Mouse (Mus musculus) layer of hippocampus, adult 2 months (tissue): ENCODE data around the gene Rad51b. TPM values are rescaled to one million over a fixed set of nuclear protein-coding genes. Genes with fewer than 3 reads are reported as not detected.

Experiments
- DNase-seq, 2 experiments: peaks; one replicate each; pipeline ENCODE4 v3.0.0; 2022; ENCODE audit warnings: low spot score in 2 of 2
- H3K27ac ChIP-seq: fragments of 200-600 bp; 2 replicates; pipeline ENCODE4 v1.8.1; 2022
- H3K4me3 ChIP-seq: fragments of 200-600 bp; 2 replicates; pipeline ENCODE4 v1.8.1; 2022; ENCODE audit warnings: mild to moderate bottlenecking
- CTCF ChIP-seq: fragments of 200-600 bp; conservative IDR thresholded peaks from 2 replicates; pipeline ENCODE4 v1.8.1; 2022; ENCODE audit warnings: antibody characterized with exemption, mild to moderate bottlenecking, moderate library complexity
- total RNA-seq, 2 experiments: library from RNA; stranded (reverse); gene quantifications; 2 replicates each; pipeline ENCODE4 v1.2.3; 2021

The Rad51b gene
- total RNA-seq, 2 experiments from 2014 or later = 0.18 TPM; not detected in 1

- no peak for DNase-seq
- no peak for TF ChIP-seq CTCF
- H3K4me3 ChIP-seq = no peak overlapping the region
- no peak overlapping the region for H3K27ac ChIP-seq
Observed at GRCm38 (mm10) chr12:79548607-79549330, 251.7 kb downstream of the Rad51b start.

- no peak for TF ChIP-seq CTCF
Observed at GRCm38 (mm10) chr12:79550049-79550682, 253.1 kb downstream of the Rad51b start.

GRCm38 (mm10) chr12:79551274-79551673 is 254.2 kb downstream of the Rad51b start:
- DNase-seq = no peak
- H3K4me3 ChIP-seq = no peak overlapping the region
- TF ChIP-seq CTCF = no peak
- no peak overlapping the region for H3K27ac ChIP-seq

More at GRCm38 (mm10) chr12:79550049-79550682, 253.1 kb downstream of the Rad51b start:
- Histone ChIP-seq H3K4me3 (no peak overlapping the region), H3K27ac (no peak overlapping the region)
- no peak for DNase-seq

- no peak overlapping the region for H3K4me3 ChIP-seq
- no peak overlapping the region for H3K27ac ChIP-seq
- DNase-seq = no peak
- TF ChIP-seq CTCF = no peak
Observed at GRCm38 (mm10) chr12:79553056-79553455, 256.0 kb downstream of the Rad51b start.

- TF ChIP-seq CTCF = no peak
- DNase-seq = no peak
- H3K27ac ChIP-seq = no peak overlapping the region
- no peak overlapping the region for H3K4me3 ChIP-seq
Observed at GRCm38 (mm10) chr12:79557904-79558303, 260.8 kb downstream of the Rad51b start.

- no peak overlapping the region for H3K27ac ChIP-seq
- DNase-seq = no peak
- H3K4me3 ChIP-seq = no peak overlapping the region
- no peak for TF ChIP-seq CTCF
Observed at GRCm38 (mm10) chr12:79558711-79559110, 261.6 kb downstream of the Rad51b start.

- H3K27ac ChIP-seq = no peak overlapping the region
- no peak for DNase-seq
- no peak overlapping the region for H3K4me3 ChIP-seq
- TF ChIP-seq CTCF = no peak
Observed at GRCm38 (mm10) chr12:79559410-79560015, 262.4 kb downstream of the Rad51b start.

GRCm38 (mm10) chr12:79560084-79560699 is 263.1 kb downstream of the Rad51b start:
- Histone ChIP-seq H3K27ac (no peak overlapping the region), H3K4me3 (no peak overlapping the region)
- no peak for DNase-seq
- TF ChIP-seq CTCF = no peak

- no peak overlapping the region for H3K4me3 ChIP-seq
- DNase-seq = no peak
- no peak for TF ChIP-seq CTCF
Observed at GRCm38 (mm10) chr12:79560893-79561292, 263.8 kb downstream of the Rad51b start.

GRCm38 (mm10) chr12:79574159-79575040 is 277.3 kb downstream of the Rad51b start:
- no peak for DNase-seq
- Histone ChIP-seq H3K27ac (no peak overlapping the region), H3K4me3 (no peak overlapping the region)
- TF ChIP-seq CTCF = no peak

More at GRCm38 (mm10) chr12:79560893-79561292, 263.8 kb downstream of the Rad51b start:
- no peak overlapping the region for H3K27ac ChIP-seq

GRCm38 (mm10) chr12:79575041-79575541 is 278.0 kb downstream of the Rad51b start:
- no peak overlapping the region for H3K27ac ChIP-seq
- no peak overlapping the region for H3K4me3 ChIP-seq
- no peak for DNase-seq
- no peak for TF ChIP-seq CTCF

GRCm38 (mm10) chr12:79577525-79577924 is 280.4 kb downstream of the Rad51b start:
- no peak for TF ChIP-seq CTCF
- H3K27ac ChIP-seq = no peak overlapping the region
- DNase-seq = no peak
- H3K4me3 ChIP-seq = no peak overlapping the region
